Mouse (Mus musculus): ENCODE measurements around the gene Gapdh. TPM values are rescaled to one million over a fixed set of nuclear protein-coding genes. Genes with fewer than 3 reads are reported as not detected.

Gene Gapdh
- total and polyA plus RNA-seq, 2 experiments, result 1,072 to 2,601 TPM

- no peaks in the 10 kb centered on the region for H3K27me3 ChIP-seq (ENCODE audit: control insufficient read depth, insufficient read depth, low read length)
- no peaks in the 10 kb centered on the region for H3K36me3 ChIP-seq (ENCODE audit: control insufficient read depth, insufficient read depth, low read length)
- no peak overlapping the region for H3K4me3 ChIP-seq (ENCODE audit: insufficient read depth, low read depth, low read length)
- 51% methylated on average over 7 of the region's 7 CpGs for WGBS
- no peaks in the 10 kb centered on the region; the same call in 1 of the 2 replicates for H3K79me2 ChIP-seq (ENCODE audit: control insufficient read depth, insufficient read depth, low read length)
- H3K9ac ChIP-seq (ENCODE audit: low read depth, low read length), result no peak overlapping the region
- H3K4me1 ChIP-seq (ENCODE audit: control insufficient read depth, insufficient read depth, low read length), result no peaks in the 10 kb centered on the region
- no peak for DNase-seq (ENCODE audit: extremely low read depth, low read depth, low spot score)
- no peak for TF ChIP-seq POLR2A (IDR thresholded peaks at IDR 0.05; ENCODE audit: extremely low read depth, insufficient read depth, low read length)
- TF ChIP-seq CTCF (IDR thresholded peaks at IDR 0.05; ENCODE audit: low read depth, low read length), result no peak
- no peak overlapping the region for H3K27ac ChIP-seq (replicated peaks; ENCODE audit: insufficient read depth, low read depth, low read length)
These were observed 9.2 kb downstream of the Gapdh start for GRCm38 (mm10) chr6:125156903-125157614.

DNA sequence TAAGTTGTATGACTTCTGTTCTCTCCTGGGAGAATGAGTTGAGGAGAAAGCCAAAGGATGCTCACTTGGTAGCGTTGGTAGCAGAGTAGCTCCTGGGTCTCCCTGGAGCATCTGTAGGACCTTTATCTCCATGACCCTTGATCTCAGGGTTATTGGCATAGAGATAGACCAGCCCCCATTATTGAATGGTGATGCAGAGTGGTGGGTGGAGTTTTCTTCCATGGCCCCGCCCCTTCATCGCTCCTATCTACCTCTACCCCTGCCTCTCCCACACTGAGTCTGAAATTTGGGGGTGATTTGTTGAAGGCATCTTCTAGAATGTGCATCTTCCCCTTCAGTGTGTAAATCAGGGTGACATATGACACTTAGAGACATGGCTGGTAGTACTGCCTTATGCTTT lies 9.8 kb downstream of the Gapdh start:
- Histone ChIP-seq H3K9ac (ENCODE audit: low read depth, low read length) (no peak overlapping the region), H3K36me3 (ENCODE audit: control insufficient read depth, insufficient read depth, low read length) (no peaks in the 10 kb centered on the region), H3K27me3 (ENCODE audit: control insufficient read depth, insufficient read depth, low read length) (no peaks in the 10 kb centered on the region), H3K27ac (replicated peaks; ENCODE audit: insufficient read depth, low read depth, low read length) (no peak overlapping the region), H3K79me2 (ENCODE audit: control insufficient read depth, insufficient read depth, low read length) (no peaks in the 10 kb centered on the region; the same call in 1 of the 2 replicates), H3K4me3 (ENCODE audit: insufficient read depth, low read depth, low read length) (no peak overlapping the region), H3K4me1 (ENCODE audit: control insufficient read depth, insufficient read depth, low read length) (no peaks in the 10 kb centered on the region)
- TF ChIP-seq POLR2A (IDR thresholded peaks at IDR 0.05; ENCODE audit: extremely low read depth, insufficient read depth, low read length) (no peak), CTCF (IDR thresholded peaks at IDR 0.05; ENCODE audit: low read depth, low read length) (no peak)
- DNase-seq (ENCODE audit: extremely low read depth, low read depth, low spot score), result peak; percentile 40
- 39% methylated on average over 3 of the region's 3 CpGs for WGBS

DNA sequence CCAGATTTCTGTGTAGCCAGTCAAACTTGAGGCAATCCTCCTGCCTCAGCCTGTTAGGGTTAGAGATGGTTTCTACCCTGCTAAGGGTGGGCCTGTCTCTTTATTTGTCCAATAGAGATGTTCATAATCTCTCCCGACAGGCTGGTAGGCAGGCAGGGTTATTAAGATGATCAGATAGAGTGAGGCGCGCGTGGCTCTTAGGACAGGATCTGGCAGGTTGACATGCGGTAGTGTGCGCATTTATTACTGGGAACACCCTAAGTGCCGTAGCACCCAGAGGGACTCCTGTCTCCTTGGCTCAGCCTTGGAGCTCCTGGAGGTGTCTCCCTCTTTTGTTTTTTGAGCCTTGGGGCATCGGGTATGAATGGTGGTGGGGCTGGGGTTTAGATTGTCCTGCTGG lies 11.0 kb downstream of the Gapdh start:
- no peak for DNase-seq (ENCODE audit: extremely low read depth, low read depth, low spot score)
- no peaks in the 10 kb centered on the region for H3K4me1 ChIP-seq (ENCODE audit: control insufficient read depth, insufficient read depth, low read length)
- H3K79me2 ChIP-seq (ENCODE audit: control insufficient read depth, insufficient read depth, low read length), result no peaks in the 10 kb centered on the region; the same call in 1 of the 2 replicates
- no peak overlapping the region for H3K9ac ChIP-seq (ENCODE audit: low read depth, low read length)
- H3K36me3 ChIP-seq (ENCODE audit: control insufficient read depth, insufficient read depth, low read length), result no peaks in the 10 kb centered on the region
- H3K4me3 ChIP-seq (ENCODE audit: insufficient read depth, low read depth, low read length), result no peak overlapping the region
- H3K27me3 ChIP-seq (ENCODE audit: control insufficient read depth, insufficient read depth, low read length), result no peaks in the 10 kb centered on the region
- TF ChIP-seq POLR2A (IDR thresholded peaks at IDR 0.05; ENCODE audit: extremely low read depth, insufficient read depth, low read length), result no peak
- TF ChIP-seq CTCF (IDR thresholded peaks at IDR 0.05; ENCODE audit: low read depth, low read length), result no peak
- no peak overlapping the region for H3K27ac ChIP-seq (replicated peaks; ENCODE audit: insufficient read depth, low read depth, low read length)
- WGBS, result 93% methylated on average over 8 of the region's 8 CpGs

DNA sequence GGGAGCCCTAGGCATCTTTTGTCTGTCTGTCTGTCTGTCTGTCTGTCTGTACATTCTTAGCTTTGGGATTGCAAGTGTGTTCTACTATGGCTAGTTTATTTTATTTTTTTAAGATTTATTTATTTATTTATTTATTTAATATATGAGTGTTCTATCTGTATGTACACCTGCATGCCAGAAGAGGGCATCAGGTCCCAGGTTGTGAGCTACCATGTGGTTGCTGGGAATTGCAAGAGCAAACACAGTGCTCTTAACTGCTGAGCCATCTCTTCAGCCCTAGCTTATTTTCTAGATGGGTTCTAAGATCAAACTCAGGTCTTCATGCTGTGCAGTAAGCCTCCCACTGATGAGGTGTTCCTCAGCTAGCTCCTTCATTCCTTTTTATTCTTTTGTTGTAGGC lies 11.7 kb downstream of the Gapdh start:
- peak; percentile 51; the same call in 1 of the 2 replicates for TF ChIP-seq CTCF (IDR thresholded peaks at IDR 0.05; ENCODE audit: low read depth, low read length)
- TF ChIP-seq POLR2A (IDR thresholded peaks at IDR 0.05; ENCODE audit: extremely low read depth, insufficient read depth, low read length), result no peak
- Histone ChIP-seq H3K79me2 (ENCODE audit: control insufficient read depth, insufficient read depth, low read length) (no peaks in the 10 kb centered on the region; the same call in 1 of the 2 replicates), H3K36me3 (ENCODE audit: control insufficient read depth, insufficient read depth, low read length) (no peaks in the 10 kb centered on the region)

GRCm38 (mm10) chr6:125153682-125154081 lies 12.6 kb downstream of the Gapdh start:
- Histone ChIP-seq H3K36me3 (ENCODE audit: control insufficient read depth, insufficient read depth, low read length) (no peaks in the 10 kb centered on the region), H3K27me3 (ENCODE audit: control insufficient read depth, insufficient read depth, low read length) (no peaks in the 10 kb centered on the region), H3K9ac (ENCODE audit: low read depth, low read length) (no peak overlapping the region), H3K4me3 (ENCODE audit: insufficient read depth, low read depth, low read length) (no peak overlapping the region), H3K27ac (replicated peaks; ENCODE audit: insufficient read depth, low read depth, low read length) (no peak overlapping the region), H3K79me2 (ENCODE audit: control insufficient read depth, insufficient read depth, low read length) (no peaks in the 10 kb centered on the region; the same call in 1 of the 2 replicates), H3K4me1 (ENCODE audit: control insufficient read depth, insufficient read depth, low read length) (peaks cover 4% of the 10 kb centered on the region)
- no peak for TF ChIP-seq CTCF (IDR thresholded peaks at IDR 0.05; ENCODE audit: low read depth, low read length)
- TF ChIP-seq POLR2A (IDR thresholded peaks at IDR 0.05; ENCODE audit: extremely low read depth, insufficient read depth, low read length), result no peak
- WGBS, result 81% methylated on average over 4 of the region's 4 CpGs
- no peak for DNase-seq (ENCODE audit: extremely low read depth, low read depth, low spot score)

More for the DNA sequence above, 11.7 kb downstream of the Gapdh start:
- no peak overlapping the region for H3K4me3 ChIP-seq (ENCODE audit: insufficient read depth, low read depth, low read length)
- H3K27me3 ChIP-seq (ENCODE audit: control insufficient read depth, insufficient read depth, low read length), result no peaks in the 10 kb centered on the region
- DNase-seq (ENCODE audit: extremely low read depth, low read depth, low spot score), result peak; percentile 48
- no peak overlapping the region for H3K27ac ChIP-seq (replicated peaks; ENCODE audit: insufficient read depth, low read depth, low read length)
- no peaks in the 10 kb centered on the region for H3K4me1 ChIP-seq (ENCODE audit: control insufficient read depth, insufficient read depth, low read length)
- no peak overlapping the region for H3K9ac ChIP-seq (ENCODE audit: low read depth, low read length)

DNA sequence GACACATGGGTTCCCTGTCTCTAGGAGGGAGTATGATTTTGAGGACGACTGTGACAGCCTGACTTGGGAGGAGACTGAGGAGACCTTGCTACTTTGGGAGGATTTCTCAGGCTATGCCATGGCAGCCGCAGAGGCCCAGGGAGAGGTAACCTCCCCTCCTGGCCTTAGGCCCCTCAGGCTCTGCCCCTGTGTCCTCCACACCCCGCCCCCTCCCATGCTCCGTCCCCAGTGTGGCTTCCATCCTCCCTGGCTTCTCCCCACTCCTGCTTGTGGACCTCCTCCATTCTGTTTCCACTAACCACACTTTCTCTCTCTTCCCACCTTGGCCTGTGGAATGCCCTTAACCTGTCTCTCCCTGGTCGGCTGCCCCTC lies 13.3 kb downstream of the Gapdh start:
- no peak for DNase-seq (ENCODE audit: extremely low read depth, low read depth, low spot score)
- TF ChIP-seq POLR2A (IDR thresholded peaks at IDR 0.05; ENCODE audit: extremely low read depth, insufficient read depth, low read length) (no peak), CTCF (IDR thresholded peaks at IDR 0.05; ENCODE audit: low read depth, low read length) (no peak)
- no peak overlapping the region for H3K4me3 ChIP-seq (ENCODE audit: insufficient read depth, low read depth, low read length)
- 96% methylated on average over 5 of the region's 5 CpGs for WGBS
- H3K4me1 ChIP-seq (ENCODE audit: control insufficient read depth, insufficient read depth, low read length), result peaks cover 5% of the 10 kb centered on the region
- H3K27ac ChIP-seq (replicated peaks; ENCODE audit: insufficient read depth, low read depth, low read length), result no peak overlapping the region
- H3K27me3 ChIP-seq (ENCODE audit: control insufficient read depth, insufficient read depth, low read length), result no peaks in the 10 kb centered on the region
- H3K9ac ChIP-seq (ENCODE audit: low read depth, low read length), result no peak overlapping the region
- H3K79me2 ChIP-seq (ENCODE audit: control insufficient read depth, insufficient read depth, low read length), result no peaks in the 10 kb centered on the region; the same call in 1 of the 2 replicates
- H3K36me3 ChIP-seq (ENCODE audit: control insufficient read depth, insufficient read depth, low read length), result no peaks in the 10 kb centered on the region

Measured in liver, adult 2 months (tissue).